Mouse (Mus musculus): ENCODE measurements around the gene Gabrb3.

DNA sequence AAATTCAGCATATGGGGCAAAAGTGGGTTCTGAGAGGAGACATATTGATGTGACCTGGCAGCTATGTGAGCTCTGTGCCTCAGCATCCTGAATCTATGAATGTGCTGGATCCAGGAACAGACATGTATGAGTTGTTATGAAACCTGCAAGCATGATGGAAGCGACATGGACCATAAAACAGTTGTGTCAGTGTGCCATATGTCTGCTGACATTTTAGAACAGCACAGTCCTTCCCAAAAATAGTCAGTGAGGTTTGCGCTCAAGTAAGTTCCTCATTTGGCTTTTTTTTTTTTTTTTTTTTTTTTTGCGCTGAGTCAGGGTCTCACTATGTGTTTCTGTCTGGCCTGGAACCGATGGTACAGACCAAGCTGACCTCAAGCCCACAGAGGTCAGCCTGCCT, 110.0 kb downstream of the Gabrb3 start:
- TF ChIP-seq CTCF (IDR thresholded peaks at IDR 0.05; ENCODE audit: control insufficient read depth, insufficient read depth, insufficient replicate concordance, low read depth, low read length): no peak
- no peak for TF ChIP-seq POLR2A (IDR thresholded peaks at IDR 0.05; ENCODE audit: control insufficient read depth, low read depth, low read length)
